Mouse (Mus musculus) T-helper 2 cell (primary cell): Measurements from ENCODE around the gene Pafah2.
"Not testable (repeated sequence)": the region's sequence is repeated elsewhere in the genome, so short reads cannot be mapped to it uniquely, and the experiment has no call there.

Source experiments
- in situ Hi-C: fragments of 300-600 bp; cut with MboI, MseI; formaldehyde crosslinking; loops from one replicate; pipeline ENCODE4 v1.15.1; 2025; ENCODE audit warnings: high pct_unique_total_duplicates

The Pafah2 gene

GRCm38 (mm10) chr4:134372294-134372747 is 23.8 kb upstream of the Pafah2 start:
- in situ Hi-C loops: no loop called here

GRCm38 (mm10) chr4:134373295-134373694 is 22.8 kb upstream of the Pafah2 start:
- in situ Hi-C loops: no loop called here

DNA sequence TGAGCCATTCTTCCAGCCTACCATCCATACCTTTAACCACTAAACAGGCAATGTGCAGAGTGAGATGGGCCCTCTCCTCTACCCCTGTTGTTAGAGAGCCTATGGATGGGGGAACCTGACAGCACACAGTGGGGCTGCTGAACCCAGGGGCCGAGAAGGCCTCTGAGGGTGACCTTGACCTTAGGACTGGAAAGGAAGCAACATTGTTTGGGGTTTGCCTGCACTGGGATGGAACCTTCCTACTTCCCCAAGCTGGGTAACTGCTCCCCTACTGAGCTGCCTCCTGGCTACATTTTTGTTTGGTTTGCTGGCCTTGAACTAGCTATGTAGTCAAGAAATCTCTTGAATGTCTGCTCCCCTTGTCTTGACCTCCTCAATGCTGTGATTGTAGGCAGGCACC is 21.8 kb upstream of the Pafah2 start:
- in situ Hi-C loops: no loop called here

GRCm38 (mm10) chr4:134378089-134378615 is 18.0 kb upstream of the Pafah2 start:
- in situ Hi-C loops: no loop called here

DNA sequence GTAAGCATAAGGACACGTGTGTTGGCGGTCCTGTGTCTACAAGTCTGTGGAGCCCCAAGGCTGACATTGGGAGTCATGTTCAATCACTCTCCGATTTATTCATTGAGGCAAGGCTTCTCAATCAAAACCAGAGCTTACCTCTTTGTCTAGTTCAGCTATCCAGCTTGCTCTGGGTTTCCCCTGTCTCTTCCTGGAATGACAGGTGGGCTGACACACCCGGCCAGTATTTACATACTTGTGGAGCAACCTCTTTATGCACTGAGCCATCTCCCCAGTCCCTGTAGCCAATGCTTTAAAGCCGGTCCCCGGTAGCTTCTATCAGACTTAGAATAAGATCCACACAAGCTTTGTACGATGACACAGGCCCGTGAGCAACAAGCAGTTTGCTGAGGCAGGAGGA is 16.6 kb upstream of the Pafah2 start:
- in situ Hi-C loops: no loop called here

- in situ Hi-C loops: not testable (repeated sequence)
Measured at GRCm38 (mm10) chr4:134383750-134384149, 12.4 kb upstream of the Pafah2 start, which contains the start of gene Extl1. Gene Extl1, minus strand, starts transcription at chr4:134383850.

DNA sequence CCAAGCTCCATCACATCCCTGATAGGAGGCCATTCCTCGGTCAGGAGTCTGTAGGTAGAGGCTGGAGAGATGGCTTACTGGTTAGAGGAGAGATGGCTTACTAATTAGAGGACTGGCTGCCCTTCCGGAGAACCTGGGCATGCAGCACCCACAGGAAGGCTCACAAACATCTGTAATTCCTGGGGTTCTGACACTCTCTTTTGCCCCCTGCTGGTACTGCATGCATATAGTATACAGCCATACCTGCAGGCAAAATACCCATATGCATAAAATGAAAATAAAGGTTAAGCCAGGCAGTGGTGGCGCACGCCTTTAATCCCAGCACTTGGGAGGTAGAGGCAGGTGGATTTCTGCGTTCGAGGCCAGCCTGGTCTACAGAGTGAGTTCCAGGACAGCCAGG is 8.9 kb upstream of the Pafah2 start:
- in situ Hi-C loops: no loop called here

- in situ Hi-C loops: no loop called here
Measured at GRCm38 (mm10) chr4:134388397-134388796, 7.7 kb upstream of the Pafah2 start.

- in situ Hi-C loops: no loop called here
Measured at GRCm38 (mm10) chr4:134391636-134392035, 4.5 kb upstream of the Pafah2 start.

DNA sequence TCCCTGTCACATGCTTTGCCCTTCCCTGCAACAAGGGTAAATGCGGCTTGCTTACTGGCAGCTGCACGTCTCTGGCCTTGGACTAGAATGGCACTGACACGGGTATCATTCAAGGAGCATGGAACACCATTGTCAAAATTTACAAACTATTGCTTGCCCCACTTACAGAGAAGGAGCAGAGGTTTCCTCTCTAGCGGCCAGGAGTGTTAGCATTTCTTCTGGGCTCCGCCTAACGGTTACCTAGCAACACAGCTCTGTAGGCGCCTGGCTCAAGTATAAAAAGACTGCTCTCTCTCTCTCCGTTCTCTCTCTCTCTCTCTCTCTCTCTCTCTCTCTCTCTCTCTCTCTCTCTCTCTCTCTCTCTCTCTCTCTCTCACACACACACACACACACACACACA is 3.5 kb upstream of the Pafah2 start:
- in situ Hi-C loops: no loop called here

GRCm38 (mm10) chr4:134393026-134393425 is 3.1 kb upstream of the Pafah2 start:
- in situ Hi-C loops: no loop called here

DNA sequence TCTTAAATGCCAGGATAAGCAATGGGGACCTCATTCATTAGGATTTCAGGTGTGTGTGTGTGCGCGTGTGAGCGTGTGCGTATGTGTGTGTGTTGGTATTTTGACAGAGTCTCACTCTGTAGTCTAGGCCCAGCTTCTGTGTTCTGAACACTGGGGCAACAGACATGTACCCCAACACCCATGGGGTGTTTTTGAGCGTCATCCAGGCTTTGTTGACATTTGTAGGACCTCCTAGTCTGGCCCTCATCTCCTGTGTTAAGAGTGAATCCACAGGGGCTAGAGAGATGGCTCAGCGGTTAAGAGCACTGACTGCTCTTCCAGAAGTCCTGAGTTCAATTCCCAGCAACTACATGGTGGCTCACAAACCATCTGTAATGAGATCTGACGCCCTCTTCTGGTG is 978 bp upstream of the Pafah2 start:
- in situ Hi-C loops: no loop called here

DNA sequence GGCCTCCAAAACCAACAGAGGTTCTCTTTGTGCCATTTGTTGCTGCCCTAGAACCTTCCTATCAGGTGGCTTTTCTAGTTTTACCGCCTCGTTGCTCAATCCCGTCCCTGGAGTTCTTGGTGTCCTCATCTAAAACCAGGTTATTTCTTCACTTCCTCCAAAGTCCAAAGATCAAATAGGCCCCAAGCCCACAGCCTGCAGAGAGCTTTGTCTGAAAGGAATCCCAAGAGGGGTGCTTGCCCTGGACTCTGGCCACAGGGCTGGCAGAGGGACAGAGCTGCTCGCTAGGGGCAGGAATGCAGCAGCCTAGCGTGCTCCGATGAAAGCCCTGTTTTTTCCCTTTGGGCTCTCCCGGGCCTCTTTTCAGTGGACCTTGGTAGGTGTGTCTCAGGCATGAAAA is 1.0 kb downstream of the Pafah2 start:
- in situ Hi-C loops: no loop called here

DNA sequence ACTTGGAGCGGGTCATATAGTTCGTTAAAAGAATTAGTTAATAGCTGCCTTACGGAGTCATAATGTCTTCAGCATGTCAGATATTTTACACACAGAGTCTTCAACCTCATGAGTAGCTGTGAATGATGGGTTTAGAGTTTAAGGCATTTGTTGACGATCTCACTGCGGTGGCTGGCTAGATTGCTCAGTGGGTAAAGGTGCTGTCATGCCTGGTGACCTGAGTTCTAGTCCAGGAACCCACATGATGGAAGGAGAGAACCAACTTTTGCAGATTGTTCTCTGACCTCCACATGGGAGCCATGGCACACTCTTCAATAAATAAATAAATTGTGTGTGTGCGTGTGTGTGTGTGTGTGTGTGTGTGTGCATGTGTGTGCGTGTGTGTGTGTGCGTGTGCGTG is 1.6 kb downstream of the Pafah2 start:
- in situ Hi-C loops: no loop called here

DNA sequence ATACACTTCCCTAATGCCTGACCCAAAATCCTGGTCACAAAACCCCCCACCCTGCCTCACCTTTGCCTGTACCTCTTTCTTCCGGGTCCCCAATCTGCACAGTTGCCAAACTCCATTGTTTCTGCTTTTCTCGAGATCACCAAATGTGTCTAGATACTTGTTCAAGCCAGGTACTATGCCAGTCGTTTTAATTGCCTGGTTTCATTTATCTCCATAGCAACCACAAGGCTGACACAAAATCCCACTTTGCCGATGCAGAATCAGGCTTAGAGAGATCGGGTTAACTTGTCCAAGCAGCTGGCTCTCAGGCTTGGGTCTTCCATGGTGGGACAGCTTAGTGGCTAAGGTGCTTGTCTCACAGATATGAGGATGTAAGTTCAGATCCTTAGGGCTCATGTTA is 4.1 kb downstream of the Pafah2 start:
- in situ Hi-C loops: loop anchor here (5.0 kb wide), 1 partner anchor 77 kb away; no protein-coding TSS in a partner anchor

DNA sequence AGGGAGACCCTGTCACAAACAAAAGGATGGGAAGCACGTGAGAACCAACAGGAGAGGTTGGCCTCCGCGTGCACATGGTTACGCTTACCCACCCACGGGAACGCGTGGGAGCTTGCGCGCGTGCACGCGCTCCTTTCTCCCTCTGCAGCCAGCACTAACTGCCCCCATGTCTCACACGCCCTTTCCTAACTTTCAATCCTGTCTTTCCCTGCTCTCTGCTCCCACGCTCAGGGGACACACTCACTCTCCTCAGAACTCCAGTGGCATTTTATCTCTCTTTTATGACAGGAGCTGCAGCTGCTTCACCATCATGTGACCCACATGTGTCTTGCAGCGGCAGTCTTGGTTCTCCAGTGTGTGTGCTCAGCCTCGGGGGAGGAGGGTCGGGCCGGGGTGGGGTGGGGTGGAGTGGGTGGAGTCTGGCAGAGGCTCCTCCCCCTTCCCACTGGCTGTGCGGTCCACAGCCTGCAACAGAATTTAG is 5.1 kb downstream of the Pafah2 start:
- in situ Hi-C loops: loop anchor here (5.0 kb wide), 1 partner anchor 76 kb away; no protein-coding TSS in a partner anchor

- in situ Hi-C loops: loop anchor here (5.0 kb wide), 1 partner anchor 75 kb away; no protein-coding TSS in a partner anchor
Measured at GRCm38 (mm10) chr4:134401856-134402570, 5.9 kb downstream of the Pafah2 start.

GRCm38 (mm10) chr4:134402571-134403262 is 6.6 kb downstream of the Pafah2 start:
- in situ Hi-C loops: loop anchor here (5.0 kb wide), 1 partner anchor 75 kb away; no protein-coding TSS in a partner anchor

- in situ Hi-C loops: loop anchor here (5.0 kb wide), 1 partner anchor 74 kb away; no protein-coding TSS in a partner anchor
Measured at GRCm38 (mm10) chr4:134403721-134404120, 7.6 kb downstream of the Pafah2 start.

GRCm38 (mm10) chr4:134409286-134409685 is 13.2 kb downstream of the Pafah2 start:
- in situ Hi-C loops: no loop called here

DNA sequence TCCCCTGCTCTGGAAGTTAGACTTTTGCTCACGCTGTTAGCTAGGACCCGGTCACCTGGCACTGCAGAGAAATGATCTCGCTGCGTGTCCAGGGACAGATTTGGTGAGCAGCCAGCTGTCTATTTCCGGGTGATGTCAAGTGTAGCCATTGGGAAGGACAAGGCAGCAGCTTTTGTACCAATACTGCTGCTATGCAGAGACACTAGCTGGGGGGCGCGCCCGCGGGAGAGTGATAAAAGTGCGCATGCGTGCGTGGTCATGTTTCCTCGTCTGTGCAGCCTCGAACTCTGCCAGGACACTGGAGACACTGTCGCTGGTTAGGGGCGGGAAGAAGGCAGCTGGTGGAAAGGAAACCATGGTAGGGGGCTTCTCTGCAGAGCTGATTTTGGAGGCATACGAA is 20.1 kb downstream of the Pafah2 start:
- in situ Hi-C loops: no loop called here

DNA sequence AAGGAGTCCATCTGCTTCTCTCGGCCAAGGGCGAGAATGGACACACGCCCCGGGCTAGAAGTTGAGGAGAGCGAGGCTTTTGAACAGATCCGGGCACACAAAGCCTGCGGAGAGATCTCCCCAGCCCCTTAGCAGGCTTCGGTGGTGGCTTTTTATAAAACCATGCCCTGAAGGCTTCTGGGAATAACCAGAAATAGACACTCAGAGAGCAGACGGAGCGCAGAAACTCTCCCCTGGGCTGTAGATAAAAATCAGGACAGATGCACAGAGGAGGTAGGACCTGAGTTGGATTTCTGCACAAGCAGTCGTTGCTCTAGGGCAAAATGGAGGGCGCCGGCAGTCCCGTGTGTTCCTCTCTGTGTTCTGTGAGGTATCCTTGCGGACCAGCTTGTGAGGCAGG is 20.5 kb downstream of the Pafah2 start:
- in situ Hi-C loops: no loop called here
